Mouse (Mus musculus) forebrain, postnatal 0 days (tissue): ENCODE measurements around the gene Zfand5. TPM values are rescaled to one million over a fixed set of nuclear protein-coding genes. Genes with fewer than 3 reads are reported as not detected.
"Not testable (repeated sequence)": the region's sequence is repeated elsewhere in the genome, so short reads cannot be mapped to it uniquely, and the experiment has no call there.

ENCODE experiments used
- ATAC-seq: fragments of 200-750 bp; cut with Nextera tagmentation; 2 replicates; pipeline ENCODE4 v1.8.0; 2017; ENCODE audit warnings: mild to moderate bottlenecking, moderate library complexity
- DNase-seq: peaks from one replicate; pipeline ENCODE4 v3.0.0-alpha.2; 2015
- H3K27ac ChIP-seq: fragments of 300-500 bp; sonication (generic); 2 replicates; pipeline ENCODE4 v1.5.1; 2014; ENCODE audit warnings: low read depth, mild to moderate bottlenecking, antibody characterized with exemption, low read length, moderate library complexity, mixed read lengths
- H3K27me3 ChIP-seq: fragments of 300-500 bp; sonication (generic); 2 replicates; pipeline ENCODE4 v1.6.1; 2014; ENCODE audit warnings: mild to moderate bottlenecking, low read length, mixed read lengths; ENCODE audit not compliant: insufficient read depth
- H3K36me3 ChIP-seq: fragments of 300-500 bp; sonication (generic); 2 replicates; pipeline ENCODE4 v1.6.1; 2014; ENCODE audit warnings: mild to moderate bottlenecking, moderate library complexity; ENCODE audit not compliant: insufficient read depth
- H3K4me1 ChIP-seq: fragments of 300-500 bp; sonication (generic); 2 replicates; pipeline ENCODE4 v1.6.1; 2014; ENCODE audit warnings: antibody characterized with exemption; ENCODE audit not compliant: insufficient read depth
- H3K4me2 ChIP-seq: fragments of 300-500 bp; sonication (generic); 2 replicates; pipeline ENCODE4 v1.6.1; 2014; ENCODE audit warnings: low read depth, mild to moderate bottlenecking, moderate library complexity
- H3K4me3 ChIP-seq: fragments of 300-500 bp; sonication (generic); 2 replicates; pipeline ENCODE4 v1.5.1; 2014; ENCODE audit warnings: low read depth, low read length, mixed read lengths
- H3K9ac ChIP-seq: fragments of 300-500 bp; sonication (generic); 2 replicates; pipeline ENCODE4 v1.6.1; 2014; ENCODE audit warnings: mild to moderate bottlenecking
- H3K9me3 ChIP-seq: fragments of 300-500 bp; sonication (generic); 2 replicates; pipeline ENCODE4 v1.6.1; 2016; ENCODE audit warnings: low read length
- CTCF ChIP-seq: sonication (generic); IDR thresholded peaks from 2 replicates; pipeline ENCODE4 v1.5.1; 2016; ENCODE audit warnings: antibody characterized with exemption, control low read depth, low read depth
- WGBS: fragments of 180-500 bp; shearing (Covaris S2); extraction: QIAGEN DNeasy Blood & Tissue Kit; methylation state at CpG from one replicate; pipeline ENCODE4 v1.1.7; 2014; 5-methylcytosine and 5-hydroxymethylcytosine counted together
- polyA plus RNA-seq: library from polyadenylated mRNA; unstranded; fragments of >200 nt; fragmentation: Nextera tagmentation; extraction: Ambion mirVana; gene quantifications from 2 replicates; pipeline ENCODE4 v1.2.1, GENCODE M21; 2015
- total RNA-seq: library from RNA; depleted of rRNA; stranded (reverse); fragments of >200 nt; gene quantifications from 2 replicates; pipeline ENCODE4 v1.2.3, GENCODE M21; 2014; rRNA removed

The Zfand5 gene
- total RNA-seq (159 and 177 TPM in 2 replicates), polyA plus RNA-seq (121 and 146 TPM in 2 replicates)

GRCm38 (mm10) chr19:21271741-21272654, at the start of gene Zfand5:
Gene Zfand5 (plus strand): TSS chr19:21272278.
- Histone ChIP-seq H3K4me2 (peak within 1 kb of the TSS; percentile 60), H3K9ac (peak within 1 kb of the TSS; percentile 82), H3K4me1 (peaks cover 7% of the 10 kb centered on the region; the same call in 1 of the 2 replicates), H3K27ac (peak within 1 kb of the TSS; percentile 99), H3K9me3 (no peaks in the 10 kb centered on the region), H3K27me3 (no peaks in the 10 kb centered on the region), H3K4me3 (peak within 1 kb of the TSS; percentile 85), H3K36me3 (no peaks in the 10 kb centered on the region)
- peak; percentile 10 for TF ChIP-seq CTCF
- ATAC-seq (peak; percentile 91), DNase-seq (peak; percentile 97)
- WGBS: 2% methylated on average over 86 of the region's 118 CpGs

GRCm38 (mm10) chr19:21227131-21227530, 44.9 kb upstream of the Zfand5 start:
- no peak overlapping the region for H3K27ac ChIP-seq
- whole genome bisulfite sequencing: 51% methylated on average over 4 of the region's 4 CpGs
- H3K4me3 ChIP-seq: no peak overlapping the region
- H3K4me2 ChIP-seq: no peak overlapping the region
- ATAC-seq (no peak), DNase-seq (no peak)
- H3K9ac ChIP-seq: no peak overlapping the region
- no peaks in the 10 kb centered on the region for H3K4me1 ChIP-seq
- H3K9me3 ChIP-seq: no peaks in the 10 kb centered on the region
- H3K27me3 ChIP-seq: no peaks in the 10 kb centered on the region
- no peak for TF ChIP-seq CTCF
- no peaks in the 10 kb centered on the region for H3K36me3 ChIP-seq

DNA sequence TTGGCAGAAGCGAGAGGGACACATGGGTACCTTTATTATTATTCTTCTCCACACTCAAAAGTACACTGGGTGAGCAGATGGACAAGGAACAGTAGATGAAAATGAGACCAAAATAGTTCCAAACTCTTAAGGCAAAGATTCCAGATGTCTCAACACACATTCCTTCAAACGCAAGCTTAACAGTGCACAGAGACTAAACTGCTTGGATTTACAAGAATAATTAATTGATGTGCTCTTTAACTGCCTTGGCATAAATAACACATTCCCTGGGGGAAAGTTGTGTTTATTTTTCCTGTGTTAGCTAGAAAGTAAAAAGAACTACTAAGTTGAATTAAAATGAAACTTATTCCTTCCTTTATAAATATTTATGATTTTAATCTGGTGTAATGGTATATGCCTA, 44.3 kb upstream of the Zfand5 start:
- Histone ChIP-seq H3K4me3 (no peak overlapping the region), H3K9ac (no peak overlapping the region), H3K27me3 (no peaks in the 10 kb centered on the region), H3K4me2 (no peak overlapping the region), H3K27ac (no peak overlapping the region), H3K9me3 (no peaks in the 10 kb centered on the region), H3K4me1 (no peaks in the 10 kb centered on the region), H3K36me3 (no peaks in the 10 kb centered on the region)
- DNase-seq (no peak), ATAC-seq (no peak)
- TF ChIP-seq CTCF: no peak
- 76% methylated on average over 2 of the region's 2 CpGs for WGBS

DNA sequence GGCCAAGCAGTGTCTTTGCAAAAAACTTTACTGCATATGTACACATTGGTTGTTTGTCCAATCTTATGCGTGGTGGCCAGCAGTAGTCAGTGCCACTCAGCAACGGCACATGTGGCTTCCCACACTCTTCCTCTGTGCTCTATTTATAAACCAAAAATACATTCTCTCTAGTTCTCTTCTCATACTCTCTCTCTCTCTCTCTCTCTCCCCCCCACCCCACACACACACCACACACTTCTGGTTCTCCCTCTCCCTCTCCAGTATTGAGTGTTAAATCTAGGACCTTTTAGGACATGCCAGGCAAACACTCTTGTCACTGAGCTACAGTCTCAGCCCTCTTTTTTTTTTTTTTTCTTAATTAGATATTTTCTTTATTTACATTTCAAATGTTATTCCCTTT, 23.3 kb upstream of the Zfand5 start:
- not testable (repeated sequence) for H3K27me3 ChIP-seq, H3K36me3 ChIP-seq, H3K4me3 ChIP-seq, H3K9ac ChIP-seq, ATAC-seq, H3K4me1 ChIP-seq, H3K4me2 ChIP-seq, H3K9me3 ChIP-seq, H3K27ac ChIP-seq, DNase-seq
- 96% methylated on average over 2 of the region's 2 CpGs for WGBS

- Histone ChIP-seq H3K4me1 (no peaks in the 10 kb centered on the region), H3K9me3 (no peaks in the 10 kb centered on the region), H3K36me3 (no peaks in the 10 kb centered on the region), H3K27me3 (no peaks in the 10 kb centered on the region), H3K9ac (no peak overlapping the region), H3K4me3 (no peak overlapping the region), H3K27ac (no peak overlapping the region), H3K4me2 (no peak overlapping the region)
- TF ChIP-seq CTCF: no peak
- no peak for ATAC-seq
- DNase-seq: no peak
- 72% methylated on average over 2 of the region's 2 CpGs for WGBS
Observed at GRCm38 (mm10) chr19:21253846-21254245, 18.2 kb upstream of the Zfand5 start.

DNA sequence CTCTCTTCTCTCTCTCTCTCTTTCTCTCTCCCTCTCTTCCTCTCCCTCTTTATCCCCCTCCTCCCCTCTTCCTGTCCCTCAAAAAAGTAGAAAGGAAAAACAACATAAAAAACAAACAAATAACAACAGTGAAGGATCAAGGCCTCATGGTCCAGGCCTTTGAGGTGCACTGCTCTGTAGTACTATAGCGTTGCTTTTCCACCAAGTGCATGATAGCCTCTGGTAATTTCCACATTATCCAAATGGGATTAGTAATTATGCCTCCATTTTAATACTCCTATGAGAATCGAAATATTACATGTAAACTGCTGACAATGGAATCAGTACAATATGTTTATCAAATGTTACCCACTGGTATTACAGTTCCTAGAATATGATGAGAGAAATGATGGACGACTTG, 16.2 kb upstream of the Zfand5 start:
- H3K36me3 ChIP-seq: no peaks in the 10 kb centered on the region
- H3K4me2 ChIP-seq: no peak overlapping the region
- no peak for TF ChIP-seq CTCF
- no peak overlapping the region for H3K27ac ChIP-seq
- H3K4me3 ChIP-seq: no peak overlapping the region
- no peak for DNase-seq
- ATAC-seq: no peak
- no peaks in the 10 kb centered on the region for H3K27me3 ChIP-seq
- WGBS: 85% methylated on average over 3 of the region's 3 CpGs
- H3K9me3 ChIP-seq: no peaks in the 10 kb centered on the region
- H3K4me1 ChIP-seq: no peaks in the 10 kb centered on the region
- H3K9ac ChIP-seq: no peak overlapping the region

- ATAC-seq (no peak), DNase-seq (no peak)
- H3K27ac ChIP-seq: no peak overlapping the region
- H3K9me3 ChIP-seq: no peaks in the 10 kb centered on the region
- H3K4me2 ChIP-seq: no peak overlapping the region
- 83% methylated on average over 2 of the region's 2 CpGs for WGBS
- H3K36me3 ChIP-seq: no peaks in the 10 kb centered on the region
- no peak overlapping the region for H3K4me3 ChIP-seq
- no peaks in the 10 kb centered on the region for H3K4me1 ChIP-seq
- TF ChIP-seq CTCF: no peak
- no peaks in the 10 kb centered on the region for H3K27me3 ChIP-seq
- H3K9ac ChIP-seq: no peak overlapping the region
Observed at GRCm38 (mm10) chr19:21259453-21259852, 12.6 kb upstream of the Zfand5 start.
